Mouse (Mus musculus): ENCODE results near the gene Sh3gl1.
A peak's percentile ranks its signal among the peaks of the same experiment; 100 is the strongest.

Sh3gl1 gene

GRCm38 (mm10) chr17:56040030-56040856, 3.8 kb upstream of the Sh3gl1 start, which contains the start of gene Chaf1a:
Gene Chaf1a (plus strand): TSS chr17:56040439.
- peak; percentile 99 for DNase-seq (ENCODE audit: low read depth, low spot score)

GRCm38 (mm10) chr17:56039345-56039744, 2.9 kb upstream of the Sh3gl1 start:
- no peak for DNase-seq (ENCODE audit: low read depth, low spot score)

- DNase-seq (ENCODE audit: low read depth, low spot score) = no peak
These were observed 2.3 kb upstream of the Sh3gl1 start for GRCm38 (mm10) chr17:56038583-56039261.

- DNase-seq (ENCODE audit: low read depth, low spot score) = no peak
These were observed 459 bp upstream of the Sh3gl1 start for GRCm38 (mm10) chr17:56036901-56037287.

GRCm38 (mm10) chr17:56035216-56035615, 1.2 kb downstream of the Sh3gl1 start:
- DNase-seq (ENCODE audit: low read depth, low spot score) = no peak

GRCm38 (mm10) chr17:56034726-56035100, 1.7 kb downstream of the Sh3gl1 start:
- no peak for DNase-seq (ENCODE audit: low read depth, low spot score)

GRCm38 (mm10) chr17:56034040-56034725, 2.3 kb downstream of the Sh3gl1 start:
- DNase-seq (ENCODE audit: low read depth, low spot score) = no peak

- no peak for DNase-seq (ENCODE audit: low read depth, low spot score)
These were observed 3.6 kb downstream of the Sh3gl1 start for GRCm38 (mm10) chr17:56032831-56033230.

GRCm38 (mm10) chr17:56032127-56032733, 4.2 kb downstream of the Sh3gl1 start:
- no peak for DNase-seq (ENCODE audit: low read depth, low spot score)

GRCm38 (mm10) chr17:56031431-56031830, 5.0 kb downstream of the Sh3gl1 start:
- no peak for DNase-seq (ENCODE audit: low read depth, low spot score)

GRCm38 (mm10) chr17:56030919-56031318, 5.5 kb downstream of the Sh3gl1 start:
- no peak for DNase-seq (ENCODE audit: low read depth, low spot score)

GRCm38 (mm10) chr17:56030238-56030870, 6.1 kb downstream of the Sh3gl1 start:
- DNase-seq (ENCODE audit: low read depth, low spot score) = no peak

- DNase-seq (ENCODE audit: low read depth, low spot score) = no peak
These were observed 8.5 kb downstream of the Sh3gl1 start for GRCm38 (mm10) chr17:56027801-56028441.

GRCm38 (mm10) chr17:56026881-56027280, 9.6 kb downstream of the Sh3gl1 start:
- DNase-seq (ENCODE audit: low read depth, low spot score) = no peak

- DNase-seq (ENCODE audit: low read depth, low spot score) = no peak
These were observed 10.1 kb downstream of the Sh3gl1 start for GRCm38 (mm10) chr17:56026303-56026702.

- DNase-seq (ENCODE audit: low read depth, low spot score) = no peak
These were observed 11.5 kb downstream of the Sh3gl1 start for GRCm38 (mm10) chr17:56024931-56025330.

GRCm38 (mm10) chr17:56024476-56024875, 12.0 kb downstream of the Sh3gl1 start:
- DNase-seq (ENCODE audit: low read depth, low spot score) = no peak

- DNase-seq (ENCODE audit: low read depth, low spot score) = no peak
These were observed 13.0 kb downstream of the Sh3gl1 start for GRCm38 (mm10) chr17:56023386-56023785.

GRCm38 (mm10) chr17:56022989-56023290, 13.5 kb downstream of the Sh3gl1 start:
- DNase-seq (ENCODE audit: low read depth, low spot score) = no peak

- no peak for DNase-seq (ENCODE audit: low read depth, low spot score)
These were observed 14.1 kb downstream of the Sh3gl1 start for GRCm38 (mm10) chr17:56022131-56022988.

Measured in ZHBTc4 (cell line).